Mouse (Mus musculus): Measurements from ENCODE around the gene Rbl1. TPM values are rescaled to one million over a fixed set of nuclear protein-coding genes. Genes with fewer than 3 reads are reported as not detected.

Gene Rbl1
- total and polyA plus RNA-seq, 2 experiments from 2014 or later, result 5.2 to 8.4 TPM

GRCm38 (mm10) chr2:157100319-157100605, 104.1 kb downstream of the Rbl1 start:
- no peak for DNase-seq (ENCODE audit: low spot score)
- Histone ChIP-seq H3K9ac (replicated peaks; ENCODE audit: low read length) (no peak overlapping the region), H3K4me3 (ENCODE audit: low read length) (no peak overlapping the region), H3K36me3 (ENCODE audit: insufficient read depth, low read length) (no peaks in the 10 kb centered on the region), H3K4me1 (ENCODE audit: insufficient read depth, low read length) (no peaks in the 10 kb centered on the region), H3K27ac (no peak overlapping the region), H3K27me3 (ENCODE audit: insufficient read depth, low read length) (no peaks in the 10 kb centered on the region), H3K4me2 (ENCODE audit: low read depth, low read length) (no peak overlapping the region), H3K9me3 (ENCODE audit: low read length) (no peaks in the 10 kb centered on the region)
- ATAC-seq, result no peak
- TF ChIP-seq CTCF (IDR thresholded peaks at IDR 0.05; ENCODE audit: low read depth), result no peak
- 82% methylated on average over 12 of the region's 12 CpGs for WGBS

- WGBS, result 88% methylated on average over 12 of the region's 12 CpGs
These were observed 104.6 kb downstream of the Rbl1 start for GRCm38 (mm10) chr2:157099532-157100318.

More at GRCm38 (mm10) chr2:157099532-157100318, 104.6 kb downstream of the Rbl1 start:
- no peaks in the 10 kb centered on the region for H3K36me3 ChIP-seq (ENCODE audit: insufficient read depth, low read length)
- no peaks in the 10 kb centered on the region for H3K4me1 ChIP-seq (ENCODE audit: insufficient read depth, low read length)
- no peaks in the 10 kb centered on the region for H3K9me3 ChIP-seq (ENCODE audit: low read length)
- DNase-seq (ENCODE audit: low spot score) (no peak), ATAC-seq (no peak)
- no peak for TF ChIP-seq CTCF (IDR thresholded peaks at IDR 0.05; ENCODE audit: low read depth)
- no peaks in the 10 kb centered on the region for H3K27me3 ChIP-seq (ENCODE audit: insufficient read depth, low read length)
- H3K4me2 ChIP-seq (ENCODE audit: low read depth, low read length), result no peak overlapping the region
- no peak overlapping the region for H3K4me3 ChIP-seq (ENCODE audit: low read length)
- no peak overlapping the region for H3K27ac ChIP-seq
- no peak overlapping the region for H3K9ac ChIP-seq (replicated peaks; ENCODE audit: low read length)

Other genes with a start within 250 kb of the Rbl1 start
- 177 and 183 TPM in 2 replicates for gene Ndrg3, start 212.5 kb downstream of the Rbl1 start, total RNA-seq (2014; rRNA removed)
- gene Ndrg3, start 212.5 kb downstream of the Rbl1 start, polyA plus RNA-seq (2015; fragmentation: Nextera tagmentation; extraction: Ambion mirVana), result 162 and 167 TPM in 2 replicates
- gene Dsn1, start 197.4 kb downstream of the Rbl1 start, total RNA-seq (2014; rRNA removed), result 6.3 and 9.5 TPM in 2 replicates
- gene Dsn1, start 197.4 kb downstream of the Rbl1 start, polyA plus RNA-seq (2015; fragmentation: Nextera tagmentation; extraction: Ambion mirVana), result 11.9 and 12.7 TPM in 2 replicates
- gene Soga1, start 125.3 kb downstream of the Rbl1 start, total RNA-seq (2014; rRNA removed), result 120 and 151 TPM in 2 replicates
- gene Soga1, start 125.3 kb downstream of the Rbl1 start, polyA plus RNA-seq (2015; fragmentation: Nextera tagmentation; extraction: Ambion mirVana), result 3.5 and 3.6 TPM in 2 replicates
- gene Tldc2, start 117.5 kb downstream of the Rbl1 start, total RNA-seq (2014; rRNA removed), result not detected in 2 replicates
- gene Tldc2, start 117.5 kb downstream of the Rbl1 start, polyA plus RNA-seq (2015; fragmentation: Nextera tagmentation; extraction: Ambion mirVana), result 0.43 TPM in 1 of 2 replicates, not detected in the other
- 11.5 and 12.7 TPM in 2 replicates for gene Samhd1, start 69.3 kb downstream of the Rbl1 start, total RNA-seq (2014; rRNA removed)
- gene Samhd1, start 69.3 kb downstream of the Rbl1 start, polyA plus RNA-seq (2015; fragmentation: Nextera tagmentation; extraction: Ambion mirVana), result 10.9 and 11.9 TPM in 2 replicates
- gene Rpn2, start 74.5 kb upstream of the Rbl1 start, total RNA-seq (2014; rRNA removed), result 240 and 253 TPM in 2 replicates
- 201 and 204 TPM in 2 replicates for gene Rpn2, start 74.5 kb upstream of the Rbl1 start, polyA plus RNA-seq (2015; fragmentation: Nextera tagmentation; extraction: Ambion mirVana)
- 0.25 TPM in 1 of 2 replicates, not detected in the other for gene Mroh8, start 75.0 kb upstream of the Rbl1 start, total RNA-seq (2014; rRNA removed)
- gene Mroh8, start 75.0 kb upstream of the Rbl1 start, polyA plus RNA-seq (2015; fragmentation: Nextera tagmentation; extraction: Ambion mirVana), result 0.42 and 0.70 TPM in 2 replicates
- gene Ghrh, start 143.0 kb upstream of the Rbl1 start, total RNA-seq (2014; rRNA removed), result not detected in 2 replicates
- gene Ghrh, start 143.0 kb upstream of the Rbl1 start, polyA plus RNA-seq (2015; fragmentation: Nextera tagmentation; extraction: Ambion mirVana), result 1.0 and 1.7 TPM in 2 replicates
- gene Manbal, start 163.1 kb upstream of the Rbl1 start, total RNA-seq (2014; rRNA removed), result 69.6 and 74.4 TPM in 2 replicates
- 133 and 135 TPM in 2 replicates for gene Manbal, start 163.1 kb upstream of the Rbl1 start, polyA plus RNA-seq (2015; fragmentation: Nextera tagmentation; extraction: Ambion mirVana)
- gene Src, start 213.9 kb upstream of the Rbl1 start, total RNA-seq (2014; rRNA removed), result 133 and 134 TPM in 2 replicates
- 23.2 and 25.4 TPM in 2 replicates for gene Src, start 213.9 kb upstream of the Rbl1 start, polyA plus RNA-seq (2015; fragmentation: Nextera tagmentation; extraction: Ambion mirVana)